Mouse (Mus musculus) hindbrain, embryonic 11.5 days (tissue): ENCODE results near the gene Perp. TPM values are rescaled to one million over a fixed set of nuclear protein-coding genes. Genes with fewer than 3 reads are reported as not detected.
A peak's percentile ranks its signal among the peaks of the same experiment; 100 is the strongest.

ENCODE experiments used
- ATAC-seq: fragments of 200-750 bp; cut with Nextera tagmentation; 2 replicates; pipeline ENCODE4 v1.8.0; 2017; ENCODE audit warnings: mild to moderate bottlenecking, moderate TSS enrichment, moderate library complexity; ENCODE audit not compliant: low FRiP score
- DNase-seq: peaks from one replicate; pipeline ENCODE4 v3.0.0-alpha.2; 2015; ENCODE audit warnings: low spot score
- H3K27ac ChIP-seq: fragments of 300-500 bp; sonication (generic); 2 replicates; pipeline ENCODE4 v1.5.1; 2014; ENCODE audit warnings: mild to moderate bottlenecking, low read depth, low read length
- H3K27me3 ChIP-seq: fragments of 300-500 bp; sonication (generic); 2 replicates; pipeline ENCODE4 v1.6.1; 2014; ENCODE audit warnings: mild to moderate bottlenecking, low read length, moderate library complexity, mixed read lengths; ENCODE audit not compliant: control insufficient read depth, insufficient read depth
- H3K36me3 ChIP-seq: fragments of 300-500 bp; sonication (generic); 2 replicates; pipeline ENCODE4 v1.6.1; 2014; ENCODE audit warnings: mild to moderate bottlenecking, low read length, moderate library complexity, mixed read lengths; ENCODE audit not compliant: control insufficient read depth, insufficient read depth
- H3K4me1 ChIP-seq: fragments of 300-500 bp; sonication (generic); replicated peaks from 2 replicates; pipeline ENCODE4 v1.6.1; 2014; ENCODE audit warnings: low read length, mixed read lengths; ENCODE audit not compliant: control insufficient read depth, insufficient read depth
- H3K4me2 ChIP-seq: fragments of 300-500 bp; sonication (generic); replicated peaks from 2 replicates; pipeline ENCODE4 v1.6.1; 2014; ENCODE audit warnings: mild to moderate bottlenecking, low read depth, low read length
- H3K4me3 ChIP-seq: fragments of 300-500 bp; sonication (generic); 2 replicates; pipeline ENCODE4 v1.5.1; 2014; ENCODE audit warnings: low read depth, low read length
- H3K9ac ChIP-seq: fragments of 300-500 bp; sonication (generic); 2 replicates; pipeline ENCODE4 v1.6.1; 2014; ENCODE audit warnings: low read depth, low read length
- H3K9me3 ChIP-seq: fragments of 300-500 bp; sonication (generic); 2 replicates; pipeline ENCODE4 v1.6.1; 2016; ENCODE audit warnings: low read length; ENCODE audit not compliant: control insufficient read depth
- WGBS: fragments of 180-500 bp; shearing (Covaris S2); extraction: QIAGEN DNeasy Blood & Tissue Kit; methylation state at CpG from one replicate; pipeline ENCODE4 v1.1.7; 2014; 5-methylcytosine and 5-hydroxymethylcytosine counted together
- polyA plus RNA-seq: library from polyadenylated mRNA; unstranded; fragments of >200 nt; fragmentation: Nextera tagmentation; extraction: Ambion mirVana; gene quantifications from 2 replicates; pipeline ENCODE4 v1.2.1, GENCODE M21; 2014

The Perp gene
- polyA plus RNA-seq, 1 experiment from 2014 or later, result 15.9 TPM

- Histone ChIP-seq H3K27me3 (no peaks in the 10 kb centered on the region), H3K4me3 (no peak overlapping the region), H3K4me2 (no peak overlapping the region), H3K4me1 (no peaks in the 10 kb centered on the region), H3K9me3 (no peaks in the 10 kb centered on the region), H3K36me3 (no peaks in the 10 kb centered on the region), H3K9ac (no peak overlapping the region), H3K27ac (no peak overlapping the region)
- ATAC-seq, result no peak
- peak; percentile 47 for DNase-seq
- 52% methylated on average over 6 of the region's 6 CpGs for WGBS
These were observed 8.9 kb upstream of the Perp start for GRCm38 (mm10) chr10:18835684-18836479.

DNA sequence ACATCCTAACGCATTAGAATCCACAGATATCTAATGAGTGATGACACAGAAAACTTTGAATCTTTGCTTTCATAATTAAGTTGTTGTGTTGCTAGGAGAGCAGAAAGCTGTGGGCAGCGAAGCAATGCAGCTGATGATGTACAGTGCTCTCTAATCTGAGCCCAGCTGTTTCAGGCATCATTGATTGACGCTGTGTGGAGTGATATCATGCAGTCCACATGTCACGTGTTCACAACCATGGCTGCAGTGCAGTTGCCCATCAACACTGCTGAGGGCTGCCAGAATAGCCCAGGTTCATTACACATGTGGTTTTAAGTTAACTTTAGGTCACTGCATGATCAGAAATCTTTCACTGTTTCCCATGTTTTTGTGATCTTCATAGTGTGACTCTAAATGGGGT, 5.3 kb upstream of the Perp start:
- Histone ChIP-seq H3K36me3 (no peaks in the 10 kb centered on the region), H3K9me3 (no peaks in the 10 kb centered on the region), H3K4me3 (no peak overlapping the region), H3K27me3 (peaks cover 8% of the 10 kb centered on the region), H3K27ac (no peak overlapping the region), H3K4me2 (no peak overlapping the region), H3K9ac (no peak overlapping the region), H3K4me1 (no peaks in the 10 kb centered on the region)
- no peak for DNase-seq
- no peak for ATAC-seq
- 83% methylated on average over 4 of the region's 4 CpGs for WGBS

- no peak for DNase-seq
These were observed 4.1 kb upstream of the Perp start for GRCm38 (mm10) chr10:18840736-18841135.

GRCm38 (mm10) chr10:18845287-18845662, 455 bp downstream of the Perp start:
- Histone ChIP-seq H3K4me3 (peak overlapping the region; percentile 53), H3K4me1 (no peaks in the 10 kb centered on the region), H3K36me3 (no peaks in the 10 kb centered on the region), H3K9me3 (no peaks in the 10 kb centered on the region), H3K27me3 (peaks cover 26% of the 10 kb centered on the region), H3K9ac (peak overlapping the region; percentile 47; the same call in 1 of the 2 replicates), H3K4me2 (peak overlapping the region; percentile 93), H3K27ac (no peak overlapping the region)
- no peak for ATAC-seq
- 5% methylated on average over 18 of the region's 18 CpGs for WGBS
- DNase-seq, result no peak

More at GRCm38 (mm10) chr10:18840736-18841135, 4.1 kb upstream of the Perp start:
- Histone ChIP-seq H3K36me3 (no peaks in the 10 kb centered on the region), H3K9ac (no peak overlapping the region), H3K4me2 (no peak overlapping the region), H3K27ac (no peak overlapping the region), H3K9me3 (no peaks in the 10 kb centered on the region), H3K4me1 (no peaks in the 10 kb centered on the region), H3K4me3 (no peak overlapping the region), H3K27me3 (peaks cover 19% of the 10 kb centered on the region)
- WGBS, result 74% methylated on average over 4 of the region's 4 CpGs
- ATAC-seq, result no peak

- Histone ChIP-seq H3K9me3 (no peaks in the 10 kb centered on the region), H3K4me2 (no peak overlapping the region), H3K27me3 (peaks cover 26% of the 10 kb centered on the region), H3K4me3 (no peak overlapping the region), H3K4me1 (no peaks in the 10 kb centered on the region), H3K9ac (no peak overlapping the region), H3K27ac (no peak overlapping the region), H3K36me3 (no peaks in the 10 kb centered on the region)
- ATAC-seq (no peak), DNase-seq (peak; percentile 6)
- 49% methylated on average over 4 of the region's 4 CpGs for whole genome bisulfite sequencing
These were observed 891 bp downstream of the Perp start for GRCm38 (mm10) chr10:18845711-18846110.

- no peak for ATAC-seq
- WGBS, result 78% methylated on average over 8 of the region's 8 CpGs
- no peak overlapping the region for H3K4me3 ChIP-seq
- no peak overlapping the region for H3K9ac ChIP-seq
- H3K27ac ChIP-seq, result no peak overlapping the region
- H3K4me1 ChIP-seq, result no peaks in the 10 kb centered on the region
- peaks cover 26% of the 10 kb centered on the region for H3K27me3 ChIP-seq
- no peak overlapping the region for H3K4me2 ChIP-seq
- H3K9me3 ChIP-seq, result no peaks in the 10 kb centered on the region
- no peaks in the 10 kb centered on the region for H3K36me3 ChIP-seq
- no peak for DNase-seq
These were observed 1.8 kb downstream of the Perp start for GRCm38 (mm10) chr10:18846474-18847264.

- Histone ChIP-seq H3K36me3 (no peaks in the 10 kb centered on the region), H3K4me1 (no peaks in the 10 kb centered on the region), H3K9ac (no peak overlapping the region), H3K27ac (no peak overlapping the region), H3K9me3 (no peaks in the 10 kb centered on the region), H3K27me3 (peaks cover 11% of the 10 kb centered on the region), H3K4me3 (no peak overlapping the region), H3K4me2 (no peak overlapping the region)
- DNase-seq (no peak), ATAC-seq (no peak)
- WGBS, result 92% methylated on average over 4 of the region's 4 CpGs
These were observed 5.4 kb downstream of the Perp start for GRCm38 (mm10) chr10:18850177-18850576.

GRCm38 (mm10) chr10:18853417-18853816, 8.6 kb downstream of the Perp start:
- H3K36me3 ChIP-seq, result no peaks in the 10 kb centered on the region
- ATAC-seq, result no peak
- 88% methylated on average over 7 of the region's 7 CpGs for WGBS
- no peak overlapping the region for H3K27ac ChIP-seq
- no peak for DNase-seq
- H3K4me2 ChIP-seq, result no peak overlapping the region
- no peak overlapping the region for H3K9ac ChIP-seq
- H3K4me1 ChIP-seq, result no peaks in the 10 kb centered on the region
- no peaks in the 10 kb centered on the region for H3K27me3 ChIP-seq
- H3K4me3 ChIP-seq, result no peak overlapping the region
- no peaks in the 10 kb centered on the region for H3K9me3 ChIP-seq
